Mouse (Mus musculus) bone marrow, adult 2 months (tissue): ENCODE results near the gene Pspc1. TPM values are rescaled to one million over a fixed set of nuclear protein-coding genes. Genes with fewer than 3 reads are reported as not detected.
"Not testable (repeated sequence)": the region's sequence is repeated elsewhere in the genome, so short reads cannot be mapped to it uniquely, and the experiment has no call there.

Experiments used
- H3K27ac ChIP-seq: fragments of 200-500 bp; 2 replicates; pipeline ENCODE4 v1.5.1; 2012; ENCODE audit warnings: low read depth, mild to moderate bottlenecking, control low read depth, inconsistent platforms, low read length; ENCODE audit not compliant: control insufficient read depth, poor library complexity, insufficient read depth
- H3K4me1 ChIP-seq: fragments of 200-500 bp; 2 replicates; pipeline ENCODE4 v1.6.1; 2011; ENCODE audit warnings: low read length; ENCODE audit not compliant: control insufficient read depth, insufficient read depth
- H3K4me3 ChIP-seq: fragments of 200-500 bp; replicated peaks from 2 replicates; pipeline ENCODE3; 2011; ENCODE audit warnings: mild to moderate bottlenecking, low read depth, low read length, control low read depth; ENCODE audit not compliant: control insufficient read depth
- CTCF ChIP-seq: fragments of 200-500 bp; IDR thresholded peaks from 2 replicates; pipeline ENCODE4 v1.5.1; 2011; ENCODE audit warnings: low read length, control low read depth; ENCODE audit not compliant: control insufficient read depth, insufficient read depth
- POLR2A ChIP-seq: fragments of 200-500 bp; IDR thresholded peaks from 2 replicates; pipeline ENCODE4 v1.6.1; 2011; ENCODE audit warnings: low read depth, mild to moderate bottlenecking, control low read depth, low read length, borderline replicate concordance; ENCODE audit not compliant: control insufficient read depth
- WGBS: fragments of 180-500 bp; shearing (Covaris S2); methylation state at CpG from one replicate; pipeline ENCODE4 v1.1.7; 2018; 5-methylcytosine and 5-hydroxymethylcytosine counted together
- polyA plus RNA-seq: library from polyadenylated mRNA; stranded (reverse); fragments of >200 nt; gene quantifications from 2 replicates; pipeline ENCODE4 v1.2.4, GENCODE M21; 2011; ENCODE audit warnings: low replicate concordance; ENCODE audit not compliant: missing spikeins, insufficient read depth, insufficient read length

Gene Pspc1
- polyA plus RNA-seq = 21.8 and 27.4 TPM in 2 replicates

GRCm38 (mm10) chr14:56778200-56778932, at the start of gene Pspc1:
TSS of gene Pspc1 (minus strand) at chr14:56778316.
- H3K27ac ChIP-seq = peak within 1 kb of the TSS; percentile 79
- TF ChIP-seq POLR2A = peak; percentile 94
- TF ChIP-seq CTCF = no peak
- peak within 1 kb of the TSS; percentile 81 for H3K4me3 ChIP-seq
- under 1% methylated on average over 36 of the region's 36 CpGs for WGBS
- H3K4me1 ChIP-seq = no peaks in the 10 kb centered on the region; the same call in 1 of the 2 replicates

DNA sequence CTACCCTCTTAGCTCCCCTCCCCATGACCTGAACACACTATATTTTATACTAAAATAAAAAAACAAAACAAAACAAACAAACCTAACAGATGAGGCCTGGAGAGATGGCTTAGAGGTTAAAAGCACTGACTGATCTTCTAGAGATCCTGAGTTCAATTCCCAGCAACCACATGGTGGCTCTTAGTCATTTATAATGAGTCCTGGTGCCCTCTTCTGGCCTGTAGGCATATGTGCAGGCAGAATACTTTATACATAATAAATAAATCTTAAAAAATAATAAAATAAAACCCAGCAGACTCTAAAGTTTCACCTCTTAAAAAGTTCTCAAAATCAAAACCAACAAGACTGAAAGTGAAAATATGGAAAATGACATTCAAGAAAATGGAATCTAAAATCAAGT, 46.4 kb upstream of the Pspc1 start:
- no peak overlapping the region for H3K4me3 ChIP-seq
- H3K4me1 ChIP-seq = no peaks in the 10 kb centered on the region; the same call in 1 of the 2 replicates
- TF ChIP-seq POLR2A = no peak
- TF ChIP-seq CTCF = no peak
- H3K27ac ChIP-seq = no peak overlapping the region

DNA sequence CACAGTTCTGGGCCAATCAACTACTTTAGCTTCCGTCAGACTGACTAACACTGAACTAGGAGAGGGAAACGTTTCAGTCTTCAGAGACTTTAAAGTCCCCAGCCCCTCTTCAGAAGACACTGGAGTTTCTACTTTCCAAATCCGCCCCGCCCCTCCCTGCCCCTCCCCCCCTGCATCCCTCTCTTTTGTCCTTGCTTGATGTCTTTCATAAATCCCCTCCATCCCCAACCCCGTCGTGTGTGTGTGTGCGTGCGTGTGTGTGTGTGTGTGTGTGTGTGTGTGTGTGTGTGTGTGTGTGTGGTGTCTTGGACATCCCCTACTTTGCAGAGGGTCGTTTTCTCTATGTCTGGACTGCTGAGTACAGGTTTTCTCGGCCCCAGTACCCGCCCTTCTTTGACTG, 39.5 kb upstream of the Pspc1 start:
- 53% methylated on average over 11 of the region's 11 CpGs for WGBS
- Histone ChIP-seq H3K4me3 (no peak overlapping the region), H3K4me1 (peaks cover 1% of the 10 kb centered on the region; the same call in 1 of the 2 replicates), H3K27ac (no peak overlapping the region)
- TF ChIP-seq CTCF (no peak), POLR2A (no peak)

GRCm38 (mm10) chr14:56817131-56817530, 39.0 kb upstream of the Pspc1 start:
- WGBS = 74% methylated on average over 4 of the region's 4 CpGs
- TF ChIP-seq CTCF (no peak), POLR2A (no peak)
- Histone ChIP-seq H3K4me1 (peaks cover 1% of the 10 kb centered on the region; the same call in 1 of the 2 replicates), H3K4me3 (no peak overlapping the region), H3K27ac (no peak overlapping the region)

GRCm38 (mm10) chr14:56816541-56816940, 38.4 kb upstream of the Pspc1 start:
- Histone ChIP-seq H3K4me1 (peaks cover 1% of the 10 kb centered on the region; the same call in 1 of the 2 replicates), H3K4me3 (no peak overlapping the region), H3K27ac (no peak overlapping the region)
- TF ChIP-seq CTCF (no peak), POLR2A (no peak)
- 80% methylated on average over 4 of the region's 4 CpGs for WGBS

DNA sequence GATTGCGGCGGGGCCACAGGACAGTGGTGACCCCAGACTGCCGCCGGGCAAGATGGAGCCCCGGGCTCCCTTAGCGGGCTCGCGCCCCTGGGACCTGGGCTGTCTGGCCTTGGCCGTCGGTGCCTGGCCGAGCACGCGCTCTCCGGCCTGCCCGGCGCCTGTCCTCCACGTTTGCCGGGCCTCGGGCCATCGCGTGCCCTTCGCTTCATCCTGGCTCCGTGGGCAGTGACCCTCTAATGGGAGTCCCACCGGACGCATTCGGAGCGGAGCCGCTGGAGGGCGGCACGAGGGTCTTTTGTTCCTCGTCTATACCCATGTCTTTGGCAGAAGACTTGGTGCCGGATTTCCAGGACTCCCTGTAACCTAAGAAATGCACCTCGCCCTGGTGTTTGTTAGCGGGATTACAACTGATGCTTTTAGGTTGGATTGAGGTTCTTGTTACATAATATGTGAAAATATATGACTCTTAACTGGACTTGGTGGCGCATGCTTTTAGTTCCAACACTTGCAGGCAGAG, 34.5 kb upstream of the Pspc1 start:
- Histone ChIP-seq H3K4me3 (peak overlapping the region; percentile 62), H3K27ac (peak overlapping the region; percentile 98), H3K4me1 (peaks cover 1% of the 10 kb centered on the region; the same call in 1 of the 2 replicates)
- under 1% methylated on average over 35 of the region's 35 CpGs for WGBS
- TF ChIP-seq POLR2A = no peak; the same call in 1 of the 2 replicates
- TF ChIP-seq CTCF = no peak

- not testable (repeated sequence) for H3K4me1 ChIP-seq
- Histone ChIP-seq H3K4me3 (peak within 1 kb of the TSS; percentile 76), H3K27ac (peak within 1 kb of the TSS; percentile 98)
- WGBS = under 1% methylated on average over 37 of the region's 72 CpGs
- peak; percentile 35; the same call in 1 of the 2 replicates for TF ChIP-seq POLR2A
Measured at GRCm38 (mm10) chr14:56811701-56812339, 33.7 kb upstream of the Pspc1 start, which contains the start of gene Zmym5. TSS of gene Zmym5 (minus strand) at chr14:56811716.

DNA sequence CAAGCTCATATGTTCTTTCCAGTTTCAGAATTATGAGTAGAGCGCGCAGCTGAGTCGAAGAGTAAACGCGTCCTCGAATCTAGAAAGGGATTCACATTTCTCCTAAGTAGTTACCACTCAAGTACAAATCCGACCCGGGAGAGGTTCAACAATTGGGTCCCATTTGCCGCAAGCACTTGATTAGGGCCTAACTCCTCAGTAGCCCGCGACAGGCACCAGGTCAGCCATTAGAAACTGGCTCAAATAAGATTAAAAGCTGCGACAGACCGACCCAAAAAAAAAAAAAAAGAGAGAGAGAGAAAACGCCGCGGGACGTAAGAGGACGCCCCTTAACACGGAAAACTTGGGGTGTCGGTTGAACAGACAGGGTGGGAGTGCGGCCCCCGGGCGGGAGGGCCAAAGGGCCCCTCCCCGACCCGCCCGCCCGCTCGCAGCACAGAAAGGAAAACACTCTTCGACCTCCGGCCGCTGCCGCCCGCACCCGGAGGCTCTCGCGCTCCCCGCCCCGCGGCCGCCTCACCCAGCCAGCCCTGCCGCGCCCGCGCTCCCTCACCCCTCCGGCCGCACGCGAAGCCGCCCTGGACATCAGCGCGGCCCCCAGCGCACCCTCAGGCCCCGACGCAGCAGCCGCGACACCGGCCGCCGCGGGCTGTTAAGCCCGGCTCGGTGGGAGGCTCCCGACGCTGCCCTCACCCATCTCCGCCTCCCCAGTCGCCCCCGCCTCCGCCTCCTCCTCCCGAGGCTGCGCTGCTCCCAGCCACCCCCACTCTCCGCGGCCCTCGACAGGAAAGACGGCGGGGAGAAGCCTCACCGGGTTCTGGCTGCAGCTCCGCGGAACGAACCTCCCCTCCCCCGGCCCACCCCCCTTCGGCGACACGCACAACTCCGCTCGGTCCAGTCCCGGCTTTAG, 32.9 kb upstream of the Pspc1 start:
- under 1% methylated on average over 44 of the region's 86 CpGs for WGBS
- Histone ChIP-seq H3K4me3 (peak overlapping the region; percentile 76), H3K27ac (peak overlapping the region; percentile 96)
- H3K4me1 ChIP-seq = not testable (repeated sequence)
